Mouse (Mus musculus) testis, postnatal 14 days (tissue): ENCODE measurements around the gene Eif4e1b.
"Not testable (repeated sequence)": the region's sequence is repeated elsewhere in the genome, so short reads cannot be mapped to it uniquely, and the experiment has no call there.

Experiments used
- DNase-seq: peaks from one replicate; pipeline ENCODE4 v3.0.0; 2021; ENCODE audit warnings: low spot score

Gene Eif4e1b

DNA sequence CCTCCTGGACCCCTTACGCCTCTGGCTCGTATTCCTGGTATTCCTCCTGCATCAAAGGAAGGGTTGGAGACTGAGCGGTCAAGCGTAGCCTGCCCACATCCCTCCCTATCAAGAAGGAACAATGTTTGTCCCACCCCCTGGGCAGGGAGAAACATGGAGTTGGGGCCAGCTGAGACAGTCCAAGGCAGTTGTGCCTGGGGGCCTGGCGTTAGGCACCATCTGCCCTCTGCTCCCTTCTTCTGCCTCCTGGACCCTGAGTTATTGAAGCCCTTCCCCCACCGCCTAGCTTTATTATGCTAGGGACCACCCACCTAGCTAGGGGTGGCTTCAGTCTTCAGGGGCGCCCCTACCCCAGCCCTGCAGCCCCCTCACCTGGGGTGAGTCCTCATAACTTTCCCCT lies 24.3 kb upstream of the Eif4e1b start:
- no peak for DNase-seq

GRCm38 (mm10) chr13:54760164-54760795 lies 23.5 kb upstream of the Eif4e1b start:
- DNase-seq = no peak

DNA sequence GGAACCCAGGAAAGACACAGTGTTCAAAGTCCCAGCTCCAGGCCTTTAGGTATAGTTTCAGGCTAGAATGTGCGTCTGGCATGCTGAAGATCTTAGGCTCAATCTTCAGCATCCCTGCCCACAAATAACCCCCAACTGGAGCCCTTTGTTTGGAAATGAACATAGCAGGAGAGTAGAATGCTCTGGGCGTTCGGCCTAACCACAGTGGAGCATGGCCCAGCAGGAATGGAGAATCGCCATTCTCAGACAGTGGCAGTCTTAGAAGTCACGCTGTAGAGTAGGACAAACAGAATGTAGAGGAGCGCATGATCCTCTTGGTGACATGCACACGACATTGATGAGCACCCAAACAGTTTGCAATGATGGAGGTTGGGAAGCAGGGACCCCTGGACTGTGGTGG lies 22.9 kb upstream of the Eif4e1b start:
- no peak for DNase-seq

- no peak for DNase-seq
Measured at GRCm38 (mm10) chr13:54765281-54766191, 18.3 kb upstream of the Eif4e1b start.

DNA sequence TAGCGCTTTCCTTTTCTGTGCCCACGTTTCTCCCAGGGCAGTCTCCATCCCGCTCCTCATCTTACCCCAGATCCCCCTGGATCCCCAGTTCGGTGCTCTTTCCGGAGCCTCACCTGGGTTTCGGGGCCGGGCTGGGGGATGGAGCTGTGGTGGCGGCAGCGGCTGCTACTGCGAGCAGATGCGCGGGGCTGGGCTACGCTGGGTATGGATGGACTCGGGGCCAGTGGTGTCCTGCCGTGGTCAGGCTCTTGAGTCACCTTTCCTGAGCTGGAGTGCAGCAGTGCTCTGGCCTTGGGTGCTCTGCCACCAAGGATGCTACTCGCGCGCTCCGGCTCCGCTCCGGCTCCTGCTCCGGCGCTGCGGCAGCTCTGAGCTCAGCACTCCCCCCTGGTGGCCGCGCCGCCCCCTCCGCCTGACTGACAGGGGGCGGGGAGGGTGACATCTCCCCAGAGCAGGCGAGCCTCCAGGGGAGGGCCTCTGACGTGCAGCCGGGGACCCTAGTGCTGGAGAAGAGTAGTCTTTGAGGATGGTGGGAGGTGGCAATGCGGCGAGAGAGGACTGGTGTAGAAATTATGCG lies 17.5 kb upstream of the Eif4e1b start, which contains the start of gene Sncb:
Gene Sncb (minus strand): TSS at position 404 of the 577 bp plus-strand sequence.
- DNase-seq = no peak

DNA sequence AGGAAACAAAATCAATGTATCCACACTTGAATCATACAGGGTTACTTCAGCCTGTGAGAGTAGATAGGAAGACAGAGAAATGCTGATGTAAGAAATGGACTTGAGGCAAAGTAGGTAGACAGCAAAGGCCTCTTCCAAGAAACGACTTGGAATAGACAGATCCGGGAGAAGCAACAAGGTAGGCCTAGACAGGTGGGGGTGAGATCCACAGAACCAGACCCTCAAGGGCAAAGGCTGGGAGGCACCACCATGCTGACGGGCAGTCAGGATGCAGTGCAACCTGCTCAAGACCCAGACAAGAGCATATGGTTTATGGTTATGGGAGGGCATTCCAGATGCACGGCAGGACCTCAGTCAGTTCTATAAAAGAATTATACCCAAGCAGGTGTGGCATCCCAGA lies 16.8 kb upstream of the Eif4e1b start:
- DNase-seq = no peak

GRCm38 (mm10) chr13:54780592-54780991 lies 3.2 kb upstream of the Eif4e1b start:
- peak; percentile 77 for DNase-seq

DNA sequence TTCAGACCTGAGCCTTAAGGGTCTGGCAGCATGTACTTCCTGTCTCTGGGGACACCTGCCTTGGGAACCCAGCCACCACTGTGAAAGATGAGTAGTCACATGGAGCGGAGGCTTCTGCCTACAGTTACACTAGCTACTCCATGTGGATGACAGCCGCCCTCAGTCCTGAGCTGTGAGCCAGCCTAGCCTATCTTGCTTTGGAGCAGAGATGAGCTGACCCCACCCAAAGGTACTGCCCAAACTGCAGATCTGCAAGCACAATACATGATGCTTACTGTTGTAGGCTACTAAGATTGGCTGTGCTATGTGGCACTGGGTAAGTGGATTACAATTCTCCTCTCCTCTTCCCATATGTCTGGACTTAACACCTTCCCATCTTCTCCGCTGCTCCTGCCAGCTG lies 2.7 kb upstream of the Eif4e1b start:
- DNase-seq = no peak

- no peak for DNase-seq
Measured at GRCm38 (mm10) chr13:54783235-54783634, 563 bp upstream of the Eif4e1b start.

DNA sequence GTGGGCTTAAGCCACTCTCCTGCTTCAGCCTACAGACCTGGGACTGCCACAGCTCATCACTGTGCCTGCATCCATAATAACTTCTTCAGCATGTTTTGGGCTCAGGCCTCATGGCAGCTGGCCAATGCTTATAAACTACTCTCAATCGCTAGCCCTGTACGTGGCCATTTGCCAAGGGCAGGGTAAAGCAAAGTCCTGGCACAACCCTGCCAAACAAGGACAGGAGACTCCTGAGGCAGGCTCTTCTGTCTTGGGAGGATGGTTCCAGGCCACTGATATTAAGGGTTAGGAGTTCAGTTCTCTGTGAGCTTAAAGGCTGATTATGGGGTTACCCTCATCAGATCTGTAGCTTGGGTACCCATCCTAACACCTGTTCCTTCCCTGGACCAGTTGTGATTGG lies 3.8 kb downstream of the Eif4e1b start:
- DNase-seq = not testable (repeated sequence)

DNA sequence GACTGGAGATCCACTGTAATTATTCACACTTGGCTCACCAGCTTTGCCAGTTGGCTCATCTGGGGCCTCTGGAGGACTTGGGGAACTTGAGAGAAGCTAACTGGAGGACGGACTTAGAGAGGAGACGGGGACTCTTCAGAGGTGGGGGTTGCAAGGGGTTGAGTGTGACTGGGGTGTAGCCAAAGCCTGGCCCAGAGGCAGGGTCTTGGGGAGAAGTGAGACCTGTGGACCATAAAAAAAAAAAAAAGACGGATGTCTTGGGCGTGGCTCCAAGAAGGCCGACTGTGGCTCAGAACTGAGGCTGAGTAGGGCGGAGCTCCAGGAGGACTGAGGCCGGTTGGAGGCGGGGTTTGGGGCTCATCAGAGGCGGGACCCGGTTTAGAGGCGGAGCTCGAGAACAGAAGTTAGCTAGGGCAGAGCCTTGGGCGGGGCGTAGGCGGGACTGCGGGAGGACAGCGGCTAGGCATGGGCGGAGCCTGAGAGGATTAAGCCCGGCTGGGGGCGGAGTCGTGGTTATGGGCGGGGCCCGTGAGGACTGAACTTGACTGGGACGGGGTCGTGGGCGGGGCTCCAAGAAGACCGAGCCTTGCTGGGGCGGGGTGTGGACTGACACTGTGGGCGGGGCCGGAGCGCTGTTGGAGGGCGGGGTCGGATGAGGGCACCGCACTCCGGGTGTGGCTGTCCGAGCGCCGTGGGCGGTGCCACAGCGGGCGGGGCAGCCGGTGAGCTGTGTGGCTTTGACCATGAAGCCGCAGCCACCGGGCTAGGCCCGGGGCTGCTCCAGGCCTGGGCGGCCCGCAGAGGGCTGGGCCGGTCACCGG lies 5.2 kb downstream of the Eif4e1b start, which contains the start of gene Tspan17:
Gene Tspan17 (plus strand): TSS at position 638 of the 821 bp plus-strand sequence.
- DNase-seq = peak; percentile 96

DNA sequence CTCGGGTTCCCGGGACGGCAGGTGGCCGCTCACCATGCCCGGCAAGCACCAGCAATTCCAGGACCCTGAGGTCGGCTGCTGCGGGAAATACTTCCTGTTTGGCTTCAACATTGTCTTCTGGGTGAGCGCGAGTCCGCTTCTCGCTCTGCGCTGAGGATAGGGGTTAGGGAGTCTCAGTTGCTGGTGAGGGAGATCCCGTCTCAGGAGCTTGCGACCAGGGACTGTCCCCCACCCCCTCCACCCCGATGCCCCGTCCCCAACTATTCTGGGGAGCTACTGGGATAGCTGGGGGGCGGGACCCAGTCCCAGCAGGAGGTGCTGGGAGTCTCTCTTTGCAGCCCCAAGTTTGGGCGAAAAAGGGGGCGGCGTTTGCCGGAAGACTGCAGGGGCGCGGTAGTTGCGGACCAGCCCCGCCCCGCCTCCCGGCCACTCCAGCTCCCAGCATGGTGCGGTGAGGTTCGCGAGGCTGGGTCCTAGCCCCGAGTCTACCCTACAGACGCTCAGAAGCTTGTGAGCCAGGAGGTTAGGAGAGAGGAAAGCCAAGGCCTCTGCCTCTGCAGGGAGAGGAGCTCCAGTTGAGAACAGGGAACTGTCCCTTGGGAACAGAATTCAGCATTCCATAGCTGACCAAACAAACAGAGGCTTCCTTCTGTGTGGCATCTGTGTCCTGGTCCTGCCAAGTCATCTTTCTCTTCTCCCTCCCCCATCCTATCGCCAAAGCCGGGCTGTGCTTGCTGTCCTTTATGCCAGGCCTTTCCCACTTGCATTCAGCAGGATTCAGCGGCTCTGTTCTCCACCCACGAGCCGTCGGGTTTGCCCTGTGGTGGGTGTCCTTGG lies 6.0 kb downstream of the Eif4e1b start:
- peak; percentile 54 for DNase-seq

GRCm38 (mm10) chr13:54792259-54793230 lies 8.7 kb downstream of the Eif4e1b start:
- peak; percentile 74 for DNase-seq

DNA sequence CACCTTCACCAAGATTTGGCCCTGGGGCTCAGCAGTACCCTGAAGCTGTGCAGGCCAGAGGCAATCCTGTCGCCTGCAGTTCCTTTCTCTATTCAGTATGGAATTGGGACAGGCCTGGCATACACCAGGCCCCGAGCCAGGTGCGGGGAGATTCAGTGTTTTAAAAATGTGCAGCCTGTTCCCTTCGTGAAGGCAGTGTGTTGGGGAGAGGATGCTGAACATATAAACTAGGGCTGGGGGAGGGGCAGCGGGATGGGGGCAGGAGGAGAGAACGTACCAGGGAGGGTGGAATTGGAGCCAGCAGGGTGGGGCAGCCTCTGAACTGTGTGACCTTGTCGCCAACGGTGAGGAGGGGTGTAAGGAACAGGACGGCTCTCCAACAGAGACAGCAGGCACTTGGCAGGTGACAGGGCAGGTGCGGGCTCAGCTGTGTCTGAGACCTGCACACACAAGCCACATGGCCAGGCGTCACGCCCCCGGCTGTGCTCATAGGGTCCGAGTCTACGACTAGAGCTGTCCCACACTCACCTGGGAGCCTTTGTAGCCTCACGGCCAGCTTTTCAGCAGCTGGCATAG lies 10.3 kb downstream of the Eif4e1b start:
- DNase-seq = no peak

DNA sequence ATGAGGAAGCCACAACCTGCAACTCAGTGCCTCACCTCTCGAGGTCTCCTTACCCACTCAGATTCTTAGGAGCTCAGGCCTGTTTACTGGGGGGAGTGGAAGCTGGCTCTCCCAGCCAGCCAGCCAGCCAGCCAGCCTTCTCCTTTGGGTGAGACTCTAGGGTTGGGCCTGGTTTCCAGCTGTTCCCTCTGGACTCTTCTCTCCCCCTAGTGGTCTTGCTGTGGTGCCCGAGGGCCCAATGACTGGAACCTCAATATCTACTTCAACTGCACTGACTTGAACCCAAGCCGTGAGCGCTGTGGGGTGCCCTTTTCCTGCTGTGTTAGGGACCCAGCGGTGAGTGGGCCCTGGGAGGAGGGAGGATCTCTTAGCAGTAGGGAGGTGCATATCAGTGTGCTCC lies 11.0 kb downstream of the Eif4e1b start:
- DNase-seq = no peak

- DNase-seq = no peak
Measured at GRCm38 (mm10) chr13:54797356-54797755, 13.6 kb downstream of the Eif4e1b start.

DNA sequence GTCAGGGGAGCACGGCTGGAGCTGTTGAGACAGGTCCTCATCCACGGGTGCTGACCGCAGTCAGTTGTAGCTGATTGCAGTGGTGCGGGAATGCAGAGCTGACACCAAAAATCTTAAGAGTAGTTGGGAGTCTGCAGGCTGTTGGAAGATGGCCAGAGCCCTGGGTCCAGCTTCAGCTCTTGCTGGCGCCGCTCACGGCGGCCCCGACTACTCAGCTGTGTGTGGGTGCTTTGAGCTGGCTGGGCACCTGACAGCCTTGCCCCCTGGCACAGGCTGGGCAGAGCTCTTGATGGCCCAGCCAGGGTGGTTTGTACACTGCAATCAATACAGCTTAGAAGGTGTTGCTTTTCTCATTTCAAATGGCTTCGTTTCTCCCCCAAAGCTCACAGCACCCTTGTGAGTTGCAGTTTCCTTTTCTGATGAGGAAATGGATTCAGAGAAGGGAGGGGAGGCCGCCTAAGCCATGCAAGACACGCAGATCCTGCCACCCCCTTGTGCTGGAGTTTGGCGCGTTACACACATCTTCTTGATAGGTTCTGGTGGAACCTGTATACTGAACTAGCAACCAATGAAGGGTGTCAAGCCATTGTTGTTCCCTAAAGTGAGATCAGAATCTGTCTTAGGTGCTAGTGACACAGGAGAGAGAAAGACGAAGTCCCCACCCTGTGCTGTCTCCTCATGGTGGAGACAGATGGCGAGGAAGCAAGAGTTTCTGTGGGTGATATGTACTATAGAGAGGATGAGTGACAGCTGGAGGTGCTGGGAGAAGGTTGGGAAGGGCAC lies 14.3 kb downstream of the Eif4e1b start:
- no peak for DNase-seq

- no peak for DNase-seq
Measured at GRCm38 (mm10) chr13:54798740-54799139, 14.9 kb downstream of the Eif4e1b start.

DNA sequence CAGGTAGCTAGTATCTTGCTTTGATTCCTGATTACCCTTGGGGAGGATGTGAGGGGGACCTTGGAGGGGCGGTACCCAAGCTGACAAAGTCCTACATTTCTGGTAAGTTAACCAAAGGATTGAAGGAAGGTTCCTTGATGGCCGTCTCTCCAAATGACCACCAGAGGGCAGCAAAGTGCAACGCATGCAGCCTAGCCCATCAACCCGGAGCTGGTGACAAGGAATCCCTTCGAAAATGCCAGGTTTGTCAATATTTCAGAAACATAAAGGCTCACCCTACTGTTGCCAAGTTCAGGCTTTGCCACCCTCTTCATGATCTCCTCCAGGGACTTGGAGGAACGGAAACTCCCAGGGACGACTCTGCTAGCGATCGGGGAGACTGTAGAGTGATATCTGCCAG lies 15.9 kb downstream of the Eif4e1b start:
- peak; percentile 59 for DNase-seq
